Mouse (Mus musculus): ENCODE measurements around the gene Hdhd5.

Hdhd5 gene

GRCm38 (mm10) chr6:120529123-120529522 lies 2.0 kb downstream of the Hdhd5 start:
- DNase-seq = no peak

- no peak for DNase-seq
These were observed 6.3 kb downstream of the Hdhd5 start for GRCm38 (mm10) chr6:120524796-120525195.

GRCm38 (mm10) chr6:120519647-120520046 lies 11.5 kb downstream of the Hdhd5 start:
- DNase-seq = no peak

GRCm38 (mm10) chr6:120517311-120517710 lies 13.8 kb downstream of the Hdhd5 start:
- no peak for DNase-seq

- DNase-seq = no peak
These were observed 14.2 kb downstream of the Hdhd5 start for GRCm38 (mm10) chr6:120516879-120517278.

- DNase-seq = no peak
These were observed 14.7 kb downstream of the Hdhd5 start for GRCm38 (mm10) chr6:120516422-120516821.

- DNase-seq = no peak
These were observed 19.9 kb downstream of the Hdhd5 start for GRCm38 (mm10) chr6:120511212-120511611.

GRCm38 (mm10) chr6:120510425-120510824 lies 20.7 kb downstream of the Hdhd5 start:
- no peak for DNase-seq

- no peak for DNase-seq
These were observed 21.1 kb downstream of the Hdhd5 start for GRCm38 (mm10) chr6:120509975-120510374.

- no peak for DNase-seq
These were observed 22.5 kb downstream of the Hdhd5 start for GRCm38 (mm10) chr6:120508645-120509044.

- peak in 1 of 2 experiments; percentile 46 for DNase-seq
These were observed 25.6 kb downstream of the Hdhd5 start for GRCm38 (mm10) chr6:120505531-120505930.

GRCm38 (mm10) chr6:120504051-120504450 lies 27.1 kb downstream of the Hdhd5 start:
- DNase-seq = no peak

GRCm38 (mm10) chr6:120496544-120496943 lies 34.6 kb downstream of the Hdhd5 start:
- DNase-seq = peak; percentile 24 to 56

- peak; percentile 80 to 86 for DNase-seq
These were observed 37.5 kb downstream of the Hdhd5 start, which contains the start of gene Tmem121b for GRCm38 (mm10) chr6:120493374-120494181. Gene Tmem121b (minus strand): TSS chr6:120493807.

GRCm38 (mm10) chr6:120492499-120493373 lies 38.4 kb downstream of the Hdhd5 start:
- DNase-seq = peak in 1 of 2 experiments; percentile 42

GRCm38 (mm10) chr6:120491862-120492498 lies 39.1 kb downstream of the Hdhd5 start:
- DNase-seq = peak in 1 of 2 experiments; percentile 38

- DNase-seq = no peak
These were observed 40.1 kb downstream of the Hdhd5 start for GRCm38 (mm10) chr6:120491064-120491463.

GRCm38 (mm10) chr6:120489461-120489860 lies 41.7 kb downstream of the Hdhd5 start:
- DNase-seq = no peak

- no peak for DNase-seq
These were observed 42.5 kb downstream of the Hdhd5 start for GRCm38 (mm10) chr6:120488647-120489046.

GRCm38 (mm10) chr6:120486051-120486510 lies 45.0 kb downstream of the Hdhd5 start:
- peak in 1 of 2 experiments; percentile 50 for DNase-seq

- no peak for DNase-seq
These were observed 46.1 kb downstream of the Hdhd5 start for GRCm38 (mm10) chr6:120485038-120485437.

GRCm38 (mm10) chr6:120483211-120483626 lies 47.9 kb downstream of the Hdhd5 start:
- peak; percentile 46 to 66 for DNase-seq

- no peak for DNase-seq
These were observed 48.4 kb downstream of the Hdhd5 start for GRCm38 (mm10) chr6:120482756-120483155.

Data from cerebellum, postnatal 14 days (tissue).